Mouse (Mus musculus) cerebellum, postnatal 4 days (tissue): ENCODE measurements around the gene Tcaf1.

Experiments used
- DNase-seq, 2 experiments: peaks; one replicate each; pipeline ENCODE4 v3.0.0; 2022; ENCODE audit warnings: low spot score in 2 of 2, mixed read lengths in 1 of 2

Gene Tcaf1

DNA sequence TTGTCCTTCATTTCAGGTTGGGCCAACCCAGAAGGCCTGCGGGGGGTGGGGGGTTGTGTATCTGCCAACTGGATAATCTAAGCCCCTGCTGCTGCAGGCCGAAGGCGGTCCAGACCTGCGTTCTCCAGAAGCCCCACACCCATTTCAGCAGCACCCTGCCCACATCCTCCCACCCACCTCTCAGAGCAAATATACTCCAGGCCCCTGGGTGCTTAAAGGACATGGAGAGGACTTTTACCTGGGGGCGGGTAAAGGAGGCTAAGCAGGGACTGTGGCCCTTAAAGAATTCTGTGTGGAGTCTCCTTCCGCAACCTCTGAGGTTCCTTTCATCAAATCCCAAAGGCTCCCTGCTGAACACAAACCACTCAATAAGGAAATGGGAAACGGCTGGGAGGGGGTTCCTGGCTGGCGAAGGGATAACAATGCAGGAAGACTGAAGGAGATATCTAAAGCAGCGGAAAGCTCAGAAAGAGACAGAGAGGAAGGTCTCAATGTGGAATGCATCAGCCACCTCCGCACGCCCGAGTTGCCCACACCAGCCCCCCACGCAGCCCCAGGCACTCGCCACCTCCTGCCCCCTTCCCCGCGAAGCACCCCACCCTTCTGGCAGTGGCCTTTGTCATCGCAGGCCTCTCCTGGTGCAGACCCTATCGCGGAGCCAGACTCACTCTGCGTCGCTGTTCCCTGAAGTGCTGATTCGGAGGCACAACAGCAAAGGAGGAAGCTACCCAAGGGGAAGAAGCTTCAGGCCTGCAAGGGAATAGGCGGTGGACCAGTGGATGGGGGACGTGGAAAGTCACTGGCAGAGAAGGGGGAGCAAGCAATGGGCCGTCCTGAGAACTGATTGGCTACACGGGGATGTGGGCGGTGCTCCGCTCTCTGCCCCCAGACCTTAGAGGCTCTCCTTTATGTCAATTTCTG lies at the start of gene Tcaf1:
Gene Tcaf1, minus strand, starts transcription at position 798 of the 921 bp plus-strand sequence.
- DNase-seq = peak; percentile 68 to 85

GRCm38 (mm10) chr6:42756104-42756503 lies 46.2 kb upstream of the Tcaf1 start, which contains the start of gene Olfr38:
Gene Olfr38, plus strand, starts transcription at chr6:42756404.
- DNase-seq = no peak

DNA sequence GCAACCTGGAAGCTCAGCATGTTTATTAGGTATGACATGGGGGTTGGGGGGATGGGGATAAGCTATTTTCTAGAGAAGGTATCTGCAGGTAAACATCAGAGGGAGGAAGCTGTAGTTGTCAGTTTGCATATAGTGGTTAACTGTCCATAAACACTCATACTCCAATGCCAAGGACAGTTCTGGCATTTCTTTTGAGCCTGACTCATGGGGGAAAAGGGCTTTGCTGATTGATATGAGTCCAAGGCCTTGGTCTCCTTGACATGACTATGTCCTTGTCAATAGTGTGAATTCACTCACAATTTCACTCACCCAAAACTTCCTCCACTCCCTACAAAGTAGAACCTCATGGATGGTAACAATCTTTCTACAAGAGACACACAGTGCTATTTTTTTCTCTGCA lies 38.0 kb upstream of the Tcaf1 start:
- DNase-seq = no peak

DNA sequence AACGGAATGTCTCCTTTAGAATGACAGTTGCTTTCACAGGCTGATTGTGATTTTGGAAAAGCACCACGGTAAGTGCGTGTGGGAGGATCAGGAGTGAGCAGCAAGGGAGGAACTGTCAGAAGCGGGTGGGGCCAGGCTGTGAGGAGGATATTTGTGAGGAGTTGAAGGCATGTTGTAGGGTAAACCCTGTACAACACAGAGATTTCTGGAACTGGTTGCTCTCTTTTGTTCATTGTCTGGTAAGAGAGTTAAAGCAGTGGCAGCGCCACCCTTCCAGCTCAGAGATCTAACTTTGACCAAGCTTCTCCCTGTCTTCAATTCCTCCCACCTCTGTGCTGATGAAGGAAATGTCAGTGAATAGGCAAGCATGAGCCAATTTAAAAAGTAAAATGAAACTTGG lies 32.4 kb upstream of the Tcaf1 start:
- DNase-seq = no peak

GRCm38 (mm10) chr6:42739071-42739470 lies 29.2 kb upstream of the Tcaf1 start, which contains the start of gene Olfr453:
Gene Olfr453, plus strand, starts transcription at chr6:42739371.
- no peak for DNase-seq

DNA sequence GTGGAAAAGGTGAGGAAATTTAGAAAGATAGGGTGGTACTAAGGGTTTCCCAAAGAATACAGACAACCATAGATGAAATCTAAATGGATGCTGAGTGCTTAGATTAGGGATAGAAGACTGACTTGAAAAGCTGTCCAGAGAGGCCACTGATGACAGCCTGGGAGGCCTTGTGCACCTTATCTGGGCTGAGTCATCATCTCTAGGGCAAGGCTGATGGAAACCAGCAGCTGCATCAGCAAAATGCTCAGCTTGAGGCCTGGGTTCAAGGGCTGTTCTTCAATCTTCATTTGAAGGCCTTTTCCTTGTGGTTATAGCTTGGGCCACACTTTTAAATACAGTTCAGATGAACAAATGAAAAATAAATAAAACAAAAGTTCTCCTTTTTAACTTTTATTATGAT lies 8.1 kb upstream of the Tcaf1 start:
- no peak for DNase-seq

DNA sequence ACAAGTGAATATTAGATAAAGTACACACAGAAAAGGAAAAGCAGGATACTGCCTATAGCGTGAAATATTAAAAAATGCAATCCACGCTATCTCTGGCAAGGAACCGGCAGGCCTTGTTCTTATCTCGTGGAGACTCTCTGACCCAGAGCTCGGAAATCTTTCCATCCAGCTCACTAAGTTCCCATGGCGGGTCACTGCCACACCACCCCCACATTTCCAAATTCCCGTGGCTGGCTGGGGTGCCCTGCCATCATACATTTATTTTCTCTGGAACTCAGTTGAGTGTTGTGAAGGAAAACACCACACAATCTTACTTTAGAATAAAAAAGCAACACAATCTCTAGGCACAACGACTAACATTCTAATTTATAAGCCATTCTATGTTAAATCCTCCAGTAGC lies 4.8 kb upstream of the Tcaf1 start:
- DNase-seq = no peak

- DNase-seq = peak; percentile 63 to 80
Measured at GRCm38 (mm10) chr6:42692517-42693190, 17.2 kb downstream of the Tcaf1 start.

- DNase-seq = peak; percentile 68 to 81
Measured at GRCm38 (mm10) chr6:42692154-42692516, 17.8 kb downstream of the Tcaf1 start.

DNA sequence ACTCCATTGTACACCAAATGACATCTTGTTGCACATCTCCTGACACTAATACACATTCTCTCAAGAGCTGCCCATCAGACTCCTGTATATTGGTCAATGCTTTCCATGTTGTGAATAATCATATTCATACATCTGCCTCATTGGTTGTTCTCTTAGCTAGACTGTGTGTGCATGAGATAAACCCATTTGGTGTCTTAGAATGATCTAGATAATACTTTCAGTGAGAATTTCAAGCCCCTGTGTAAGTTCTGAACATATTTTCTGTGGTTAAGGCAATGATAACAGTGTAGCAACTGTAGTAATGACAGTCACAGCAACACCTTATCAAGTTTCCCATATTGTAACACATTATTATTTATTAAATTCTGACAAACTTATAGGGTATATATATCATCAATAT lies 20.1 kb downstream of the Tcaf1 start:
- no peak for DNase-seq

DNA sequence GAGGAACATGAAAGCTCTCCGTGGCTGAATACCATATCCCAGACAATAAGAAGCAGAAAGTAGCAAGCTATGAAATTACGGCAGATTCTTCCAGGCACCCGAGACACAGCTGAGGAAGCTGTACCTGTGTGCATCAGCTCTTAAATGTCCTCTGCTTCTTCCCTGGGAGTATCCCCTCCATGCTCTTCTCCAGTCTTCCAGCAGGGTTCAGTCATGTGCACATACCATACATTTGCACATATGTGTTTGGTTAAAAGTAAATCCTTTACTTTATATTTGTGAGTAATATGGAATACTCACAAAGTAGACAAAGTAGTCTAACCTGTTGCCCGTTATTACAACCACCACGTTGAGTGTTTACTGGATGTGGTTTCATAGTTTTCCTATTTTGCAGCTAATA lies 22.0 kb downstream of the Tcaf1 start:
- DNase-seq = no peak

GRCm38 (mm10) chr6:42680077-42680476 lies 29.8 kb downstream of the Tcaf1 start:
- DNase-seq = no peak

DNA sequence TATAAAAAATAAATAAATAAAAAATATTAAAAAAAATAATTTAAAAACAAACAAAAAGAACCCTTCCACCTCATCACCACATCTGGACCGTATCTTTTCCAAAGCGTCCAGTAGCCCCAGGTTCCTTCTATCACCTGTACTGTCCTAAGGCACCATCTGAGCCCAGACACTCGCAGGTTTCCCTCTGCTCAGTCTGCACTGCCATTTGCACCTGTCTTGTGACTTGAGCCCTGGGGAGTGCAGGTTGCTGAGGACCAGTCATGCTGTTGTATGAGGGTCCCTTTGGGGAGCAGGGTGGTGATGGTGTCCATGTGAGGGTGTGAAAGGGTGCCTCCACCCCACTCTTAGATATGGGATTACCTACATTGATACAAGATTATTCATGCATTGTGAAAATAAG lies 33.9 kb downstream of the Tcaf1 start:
- no peak for DNase-seq

GRCm38 (mm10) chr6:42671767-42672166 lies 38.1 kb downstream of the Tcaf1 start:
- DNase-seq = no peak

- no peak for DNase-seq
Measured at GRCm38 (mm10) chr6:42667722-42668121, 42.2 kb downstream of the Tcaf1 start.

DNA sequence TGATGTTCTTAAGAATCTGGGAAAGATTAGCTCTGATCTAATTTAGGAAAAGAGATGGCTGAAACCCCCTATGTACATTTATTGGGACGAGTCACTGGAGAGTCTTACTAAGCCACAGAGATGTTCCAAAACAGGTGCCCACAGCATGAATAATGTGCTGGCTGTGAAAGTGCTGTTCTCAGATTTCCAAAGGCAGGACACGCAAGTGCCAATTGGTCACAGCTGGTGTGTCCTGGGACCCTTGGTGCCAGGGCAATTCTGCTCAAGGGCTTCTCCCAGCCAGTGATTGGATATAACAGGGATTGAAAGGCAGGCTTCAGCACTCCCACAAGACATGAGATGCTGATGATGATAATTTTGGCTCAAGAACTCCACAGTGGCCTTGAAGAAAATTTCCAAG lies 48.1 kb downstream of the Tcaf1 start:
- DNase-seq = no peak

GRCm38 (mm10) chr6:42644912-42645549 lies 64.9 kb downstream of the Tcaf1 start, which contains the start of gene Tcaf2:
Gene Tcaf2, minus strand, starts transcription at chr6:42645254.
- peak; percentile 66 to 78 for DNase-seq

DNA sequence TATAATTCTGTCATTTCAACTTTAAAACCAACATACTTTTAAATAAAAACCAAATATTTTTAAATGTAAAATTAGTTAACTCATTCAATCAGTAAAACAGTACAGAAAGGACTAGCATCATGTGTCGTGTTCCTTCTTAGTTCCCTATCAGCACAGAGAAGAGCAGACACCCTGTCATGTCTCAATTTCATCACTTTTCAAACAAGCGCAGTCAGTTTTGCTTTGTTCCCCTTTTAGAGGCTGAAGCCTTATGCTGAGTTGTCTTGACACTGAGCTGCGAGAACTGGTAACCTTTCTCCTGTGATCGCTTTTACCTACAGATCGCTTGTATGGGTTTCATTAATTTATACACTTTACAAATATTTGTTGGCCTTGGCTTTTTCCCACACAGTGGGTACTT lies 75.5 kb downstream of the Tcaf1 start:
- DNase-seq = no peak

DNA sequence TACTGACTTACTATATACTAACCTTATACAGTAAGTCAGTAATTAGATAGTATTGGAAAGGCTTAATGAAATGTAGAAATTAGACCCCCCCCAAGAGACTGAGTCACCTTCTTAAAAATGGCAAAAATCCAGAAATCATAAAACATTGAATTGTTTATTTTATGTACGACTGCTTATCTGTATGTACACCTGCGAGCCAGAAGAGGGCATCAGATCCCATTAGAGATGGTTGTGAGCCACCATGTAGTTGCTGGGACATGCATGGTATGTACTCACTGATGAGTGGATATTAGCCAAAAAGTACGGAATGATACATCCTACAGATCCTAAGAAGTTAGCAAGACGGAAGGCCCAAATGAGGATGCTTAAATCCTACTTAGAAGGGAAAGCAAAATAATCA lies 78.5 kb downstream of the Tcaf1 start:
- DNase-seq = no peak
